Mouse (Mus musculus) urinary bladder, postnatal 4 days (tissue): ENCODE measurements at regions not wholly inside any gene's neighbourhood (a gene's known extent, or its start where the extent isn't known, plus 50 kb on each side); places are given as distances from the start of the nearest gene placed in this dataset.
"Not testable (repeated sequence)": the region's sequence is repeated elsewhere in the genome, so short reads cannot be mapped to it uniquely, and the experiment has no call there.

Experiments
- DNase-seq, 2 experiments: peaks; one replicate each; pipeline ENCODE4 v3.0.0; 2021 to 2022; ENCODE audit warnings: low spot score in 2 of 2

- DNase-seq, result no peak
These were observed 639.7 kb downstream of the Cdh10 start for GRCm38 (mm10) chr15:19458485-19458884.

GRCm38 (mm10) chr15:19473521-19473920 is 654.8 kb downstream of the Cdh10 start:
- no peak for DNase-seq

GRCm38 (mm10) chr15:19493556-19493955 is 674.8 kb downstream of the Cdh10 start:
- not testable (repeated sequence) for DNase-seq

- DNase-seq, result no peak
These were observed 700.6 kb downstream of the Cdh10 start for GRCm38 (mm10) chr15:19519377-19519776.

GRCm38 (mm10) chr15:19540676-19541075 is 721.9 kb downstream of the Cdh10 start:
- no peak for DNase-seq

GRCm38 (mm10) chr15:19549757-19550156 is 731.0 kb downstream of the Cdh10 start:
- no peak for DNase-seq

GRCm38 (mm10) chr15:19584769-19585168 is 766.0 kb downstream of the Cdh10 start:
- no peak for DNase-seq

- no peak for DNase-seq
These were observed 766.5 kb downstream of the Cdh10 start for GRCm38 (mm10) chr15:19585281-19585680.

- DNase-seq, result no peak
These were observed 775.0 kb downstream of the Cdh10 start for GRCm38 (mm10) chr15:19593746-19594145.

- DNase-seq, result peak in 1 of 2 experiments; percentile 23
These were observed 803.6 kb downstream of the Cdh10 start for GRCm38 (mm10) chr15:19622367-19622766.

GRCm38 (mm10) chr15:19667380-19667779 is 781.7 kb upstream of the Cdh12 start:
- no peak for DNase-seq

GRCm38 (mm10) chr15:19675545-19675944 is 773.5 kb upstream of the Cdh12 start:
- DNase-seq, result no peak

- no peak for DNase-seq
These were observed 761.8 kb upstream of the Cdh12 start for GRCm38 (mm10) chr15:19687239-19687638.

GRCm38 (mm10) chr15:19711764-19712163 is 737.3 kb upstream of the Cdh12 start:
- no peak for DNase-seq
